Mouse (Mus musculus) bone marrow macrophage, adult 2 months (primary cell): Measurements from ENCODE around the gene Dnah17.

Experiments
- CTCF ChIP-seq: IDR thresholded peaks from 2 replicates; pipeline ENCODE4 v1.5.1; 2012; ENCODE audit warnings: low read depth, mild to moderate bottlenecking, low read length, moderate library complexity
- POLR2A ChIP-seq: IDR thresholded peaks from 2 replicates; pipeline ENCODE4 v1.6.1; 2012; ENCODE audit warnings: mild to moderate bottlenecking, low read depth, low read length, borderline replicate concordance

DNA sequence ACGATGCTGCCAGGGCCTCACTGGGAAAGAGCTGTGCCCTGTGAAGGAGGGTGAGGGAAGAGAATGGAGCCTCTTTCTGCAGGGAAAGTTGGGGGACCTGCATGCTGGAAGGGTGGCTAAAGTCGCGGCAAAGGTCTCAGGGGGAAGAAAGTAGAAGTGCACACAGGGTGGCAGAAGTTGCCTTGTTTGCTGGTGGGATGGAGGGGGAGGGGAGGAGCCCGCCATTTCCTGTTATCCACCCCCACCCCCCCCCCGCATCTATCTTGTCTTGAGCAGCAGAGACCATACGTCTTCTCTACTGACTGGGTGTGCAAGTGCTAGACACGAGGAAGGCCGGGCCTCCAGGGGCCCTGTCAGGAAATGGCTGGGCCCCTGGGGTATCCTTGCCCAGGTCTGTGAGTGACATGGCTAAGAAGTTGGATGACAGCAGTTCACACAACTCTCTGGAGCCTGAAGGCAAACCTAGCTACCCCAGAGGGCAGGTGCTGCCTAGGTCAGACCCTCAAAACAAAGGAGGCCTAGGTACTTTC lies 15.8 kb downstream of the Dnah17 start:
- no peak for TF ChIP-seq CTCF
- no peak for TF ChIP-seq POLR2A
